Mouse (Mus musculus) intestine, postnatal 0 days (tissue): ENCODE measurements at regions not wholly inside any gene's neighbourhood (a gene's known extent, or its start where the extent isn't known, plus 50 kb on each side); places are given as distances from the start of the nearest gene placed in this dataset.

Source experiments
- ATAC-seq: fragments of 200-750 bp; cut with Nextera tagmentation; 2 replicates; pipeline ENCODE4 v1.8.0; 2017; ENCODE audit warnings: mild to moderate bottlenecking, moderate TSS enrichment, moderate library complexity
- H3K27ac ChIP-seq: fragments of 300-500 bp; sonication (generic); 2 replicates; pipeline ENCODE4 v1.5.1; 2014; ENCODE audit warnings: mild to moderate bottlenecking, low read depth, low read length, moderate library complexity
- H3K27me3 ChIP-seq: fragments of 300-500 bp; sonication (generic); replicated peaks from 2 replicates; pipeline ENCODE4 v1.6.1; 2014; ENCODE audit warnings: low read length, mixed read lengths; ENCODE audit not compliant: control insufficient read depth, insufficient read depth
- H3K36me3 ChIP-seq: fragments of 300-500 bp; sonication (generic); 2 replicates; pipeline ENCODE4 v1.6.1; 2014; ENCODE audit warnings: mild to moderate bottlenecking, moderate library complexity; ENCODE audit not compliant: control insufficient read depth, insufficient read depth
- H3K4me1 ChIP-seq: fragments of 300-500 bp; sonication (generic); replicated peaks from 2 replicates; pipeline ENCODE4 v1.6.1; 2014; ENCODE audit warnings: antibody characterized with exemption, low read length, mixed read lengths; ENCODE audit not compliant: control insufficient read depth, insufficient read depth
- H3K4me2 ChIP-seq: fragments of 300-500 bp; sonication (generic); replicated peaks from 2 replicates; pipeline ENCODE4 v1.6.1; 2014; ENCODE audit warnings: low read depth, mild to moderate bottlenecking, moderate library complexity
- H3K4me3 ChIP-seq: fragments of 300-500 bp; sonication (generic); 2 replicates; pipeline ENCODE4 v1.5.1; 2014; ENCODE audit warnings: low read depth, low read length
- H3K9ac ChIP-seq: fragments of 300-500 bp; sonication (generic); 2 replicates; pipeline ENCODE4 v1.6.1; 2014; ENCODE audit warnings: mild to moderate bottlenecking, low read depth, low read length
- H3K9me3 ChIP-seq: fragments of 300-500 bp; sonication (generic); 2 replicates; pipeline ENCODE4 v1.6.1; 2016; ENCODE audit warnings: mixed run types; ENCODE audit not compliant: control insufficient read depth
- CTCF ChIP-seq: sonication (generic); IDR thresholded peaks from 2 replicates; pipeline ENCODE4 v1.5.1; 2016; ENCODE audit warnings: low read depth, mild to moderate bottlenecking, control low read depth, antibody characterized with exemption, moderate library complexity
- WGBS: fragments of 180-500 bp; shearing (Covaris S2); extraction: QIAGEN DNeasy Blood & Tissue Kit; methylation state at CpG from one replicate; pipeline ENCODE4 v1.1.7; 2014; 5-methylcytosine and 5-hydroxymethylcytosine counted together

DNA sequence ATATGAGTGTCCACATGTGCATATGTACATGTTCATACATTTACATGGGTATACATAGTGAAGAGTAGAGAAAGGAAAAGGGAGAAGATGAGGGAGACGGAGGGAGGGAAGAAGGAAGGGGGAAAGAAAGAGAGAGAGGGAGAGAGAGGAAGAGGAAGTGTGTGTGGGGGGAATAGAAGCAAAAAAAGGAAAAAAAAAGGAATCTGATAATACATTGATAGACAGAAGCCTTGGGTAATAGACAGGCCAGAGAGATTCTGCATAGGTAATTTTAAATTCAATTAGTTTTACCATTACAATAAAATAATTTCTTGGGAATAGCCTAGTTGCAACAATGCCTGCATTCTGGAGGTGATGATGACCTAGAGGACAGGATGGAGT is 701.0 kb downstream of the Kcnj2 start:
- no peak overlapping the region for H3K9ac ChIP-seq
- no peaks in the 10 kb centered on the region for H3K36me3 ChIP-seq
- H3K4me3 ChIP-seq, result no peak overlapping the region
- ATAC-seq, result no peak
- no peaks in the 10 kb centered on the region for H3K9me3 ChIP-seq
- no peak overlapping the region for H3K4me2 ChIP-seq
- no peaks in the 10 kb centered on the region for H3K27me3 ChIP-seq
- TF ChIP-seq CTCF, result no peak
- H3K4me1 ChIP-seq, result no peaks in the 10 kb centered on the region
- 92% methylated on average over 1 of the region's 1 CpGs for whole genome bisulfite sequencing
- H3K27ac ChIP-seq, result no peak overlapping the region

DNA sequence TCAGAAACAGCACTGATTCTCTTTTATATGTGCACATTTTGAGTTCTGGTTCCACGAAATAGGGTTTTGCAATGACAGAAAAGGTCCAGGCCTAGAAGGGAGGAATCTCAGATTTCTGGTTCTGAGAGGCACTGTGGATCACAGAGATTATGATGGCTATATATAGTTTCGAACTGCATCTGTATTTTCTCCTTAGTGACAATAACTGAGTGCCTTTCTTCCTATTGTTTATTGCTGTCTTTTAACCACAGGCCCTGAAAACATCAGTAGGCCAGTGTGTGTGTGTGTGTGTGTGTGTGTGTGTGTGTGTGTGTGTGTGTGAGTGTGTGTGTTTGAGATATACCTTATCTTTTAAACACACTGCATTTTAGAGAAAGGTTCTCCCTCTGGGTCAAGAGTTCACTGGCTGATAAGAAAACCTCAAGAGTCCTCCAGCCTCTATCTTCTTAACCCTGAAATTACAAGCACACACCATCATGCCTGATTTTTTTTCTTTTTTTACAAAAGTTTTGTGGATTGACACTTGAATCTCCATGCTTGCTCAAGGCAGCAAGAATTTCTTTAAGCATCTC is 708.2 kb downstream of the Kcnj2 start:
- Histone ChIP-seq H3K27ac (no peak overlapping the region), H3K36me3 (no peaks in the 10 kb centered on the region), H3K4me2 (no peak overlapping the region), H3K4me1 (no peaks in the 10 kb centered on the region), H3K27me3 (no peaks in the 10 kb centered on the region), H3K9ac (no peak overlapping the region), H3K9me3 (no peaks in the 10 kb centered on the region), H3K4me3 (no peak overlapping the region)
- 50% methylated on average over 2 of the region's 2 CpGs for whole genome bisulfite sequencing
- no peak for TF ChIP-seq CTCF
- ATAC-seq, result no peak

DNA sequence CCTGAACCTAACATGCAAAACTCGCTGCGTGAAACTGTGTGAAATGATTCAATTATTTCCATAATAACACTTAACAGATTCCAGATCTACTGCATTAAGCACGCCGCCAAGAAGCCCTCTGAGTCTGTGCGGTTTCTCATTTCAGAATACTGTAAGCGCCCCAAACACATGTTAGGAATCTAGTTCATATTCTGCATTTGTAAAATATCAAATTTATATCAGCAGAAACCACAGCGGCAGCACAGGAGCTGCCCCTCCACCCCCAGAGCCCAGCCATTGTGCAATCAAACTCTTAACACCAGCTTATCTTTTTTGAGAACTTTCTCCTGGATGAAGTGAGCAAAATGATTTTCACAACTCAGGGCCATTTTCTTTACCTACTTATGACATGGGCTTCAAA is 715.4 kb downstream of the Kcnj2 start:
- H3K4me2 ChIP-seq, result no peak overlapping the region; the same call in 1 of the 2 replicates
- no peak overlapping the region for H3K9ac ChIP-seq
- ATAC-seq, result no peak
- no peaks in the 10 kb centered on the region for H3K36me3 ChIP-seq
- no peak for TF ChIP-seq CTCF
- no peak overlapping the region for H3K4me3 ChIP-seq
- no peaks in the 10 kb centered on the region for H3K27me3 ChIP-seq
- no peaks in the 10 kb centered on the region for H3K4me1 ChIP-seq
- no peak overlapping the region for H3K27ac ChIP-seq
- H3K9me3 ChIP-seq, result no peaks in the 10 kb centered on the region
- 53% methylated on average over 7 of the region's 7 CpGs for WGBS

DNA sequence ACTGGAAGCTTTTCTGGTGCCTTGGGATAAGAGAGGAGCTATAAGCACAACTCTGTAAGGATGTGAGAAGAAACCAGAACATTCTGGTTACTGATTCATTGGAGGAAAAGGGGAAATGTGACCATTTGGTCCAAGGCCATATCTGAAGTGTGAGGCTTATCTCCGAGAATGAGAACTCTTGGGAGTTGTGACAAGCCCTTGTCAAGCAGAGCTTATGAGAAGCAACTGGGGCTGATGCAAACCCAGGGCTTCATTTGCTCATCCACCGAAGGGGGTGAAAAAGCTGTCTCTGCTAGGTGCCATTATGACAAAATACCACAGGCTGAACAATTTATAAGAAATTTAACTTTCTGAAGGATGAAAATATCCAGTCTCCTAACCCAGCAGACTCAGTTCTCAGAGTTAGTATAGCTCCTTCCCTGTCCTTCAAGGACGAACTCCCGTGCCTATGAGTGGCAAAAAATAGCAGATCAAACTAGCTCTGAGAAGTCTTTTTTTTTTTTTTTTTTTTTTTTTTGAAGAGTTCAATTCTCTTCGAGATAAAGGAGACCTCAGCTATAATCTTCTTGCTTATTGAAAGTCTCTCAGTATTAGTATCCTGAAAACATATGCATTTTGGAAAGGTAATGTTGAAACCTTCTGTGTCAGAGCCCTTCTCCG is 725.4 kb downstream of the Kcnj2 start:
- WGBS, result 63% methylated on average over 6 of the region's 6 CpGs
- no peak overlapping the region for H3K27ac ChIP-seq
- no peak overlapping the region for H3K4me2 ChIP-seq
- TF ChIP-seq CTCF, result no peak
- H3K4me1 ChIP-seq, result no peaks in the 10 kb centered on the region
- no peak for ATAC-seq
- H3K9me3 ChIP-seq, result no peaks in the 10 kb centered on the region
- no peak overlapping the region for H3K4me3 ChIP-seq
- H3K36me3 ChIP-seq, result no peaks in the 10 kb centered on the region
- no peaks in the 10 kb centered on the region for H3K27me3 ChIP-seq
- no peak overlapping the region for H3K9ac ChIP-seq

DNA sequence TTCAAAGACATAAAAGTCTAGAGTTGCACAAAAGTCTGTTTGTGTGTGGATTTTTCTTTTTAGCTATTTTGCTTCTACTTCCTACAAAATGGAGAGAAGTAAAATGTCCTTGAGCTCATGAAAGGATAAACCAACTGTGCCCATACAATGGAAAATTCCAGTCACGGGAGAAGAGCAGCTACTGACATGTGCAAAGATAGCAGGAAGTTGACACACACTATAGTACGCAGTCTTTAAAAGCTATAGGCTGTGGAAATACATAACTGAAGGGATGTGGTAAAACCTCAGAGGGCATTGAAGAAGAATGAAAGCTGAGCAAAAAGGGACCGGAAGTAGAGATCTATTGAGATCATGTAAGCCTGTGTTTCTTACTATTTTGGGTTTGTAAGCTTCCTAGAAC is 735.1 kb downstream of the Kcnj2 start:
- 53% methylated on average over 3 of the region's 3 CpGs for WGBS
- Histone ChIP-seq H3K9me3 (no peaks in the 10 kb centered on the region), H3K36me3 (no peaks in the 10 kb centered on the region), H3K27me3 (no peaks in the 10 kb centered on the region), H3K4me3 (no peak overlapping the region), H3K4me2 (no peak overlapping the region), H3K4me1 (no peaks in the 10 kb centered on the region), H3K9ac (no peak overlapping the region), H3K27ac (no peak overlapping the region)
- no peak for TF ChIP-seq CTCF
- no peak for ATAC-seq

DNA sequence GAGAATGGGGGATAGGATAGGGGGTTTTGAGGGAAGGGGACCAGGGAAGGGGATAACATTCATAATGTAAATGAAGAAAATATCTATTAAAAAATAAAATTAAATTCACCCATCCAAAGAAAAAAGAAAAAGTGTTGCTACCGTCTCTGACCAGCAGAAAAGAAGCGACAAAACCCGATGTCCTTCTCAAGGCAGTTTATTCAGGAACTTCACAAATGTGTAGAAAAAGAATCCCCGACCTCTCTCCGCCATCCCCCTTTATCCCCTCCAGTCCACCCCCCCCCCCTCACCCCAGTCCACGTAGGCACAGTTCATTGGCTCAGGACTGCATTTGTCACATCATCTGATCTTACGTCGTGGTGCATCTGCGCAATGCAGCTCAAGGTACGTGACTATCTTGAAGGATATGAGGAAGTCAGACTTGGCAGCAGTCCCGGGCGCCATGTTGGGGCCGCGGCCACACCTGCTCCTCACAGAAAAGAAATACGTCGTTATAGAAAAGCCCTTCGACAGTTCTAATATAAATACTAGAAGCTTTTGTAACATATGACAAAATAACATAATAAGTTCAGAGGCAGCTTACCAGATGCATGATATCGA is 750.3 kb downstream of the Kcnj2 start:
- no peak overlapping the region for H3K9ac ChIP-seq
- no peaks in the 10 kb centered on the region for H3K36me3 ChIP-seq
- no peak overlapping the region for H3K27ac ChIP-seq
- no peaks in the 10 kb centered on the region for H3K4me1 ChIP-seq
- H3K9me3 ChIP-seq, result no peaks in the 10 kb centered on the region
- no peaks in the 10 kb centered on the region for H3K27me3 ChIP-seq
- TF ChIP-seq CTCF, result no peak
- ATAC-seq, result no peak
- no peak overlapping the region for H3K4me2 ChIP-seq
- no peak overlapping the region for H3K4me3 ChIP-seq
- 91% methylated on average over 18 of the region's 18 CpGs for WGBS
